Mouse (Mus musculus): ENCODE measurements around the gene Prdx6b. TPM values are rescaled to one million over a fixed set of nuclear protein-coding genes. Genes with fewer than 3 reads are reported as not detected.

Prdx6b gene
- total RNA-seq, 2 experiments from 2014 or later: not detected

GRCm38 (mm10) chr2:80325779-80326178, 33.5 kb downstream of the Prdx6b start:
- DNase-seq: no peak

DNA sequence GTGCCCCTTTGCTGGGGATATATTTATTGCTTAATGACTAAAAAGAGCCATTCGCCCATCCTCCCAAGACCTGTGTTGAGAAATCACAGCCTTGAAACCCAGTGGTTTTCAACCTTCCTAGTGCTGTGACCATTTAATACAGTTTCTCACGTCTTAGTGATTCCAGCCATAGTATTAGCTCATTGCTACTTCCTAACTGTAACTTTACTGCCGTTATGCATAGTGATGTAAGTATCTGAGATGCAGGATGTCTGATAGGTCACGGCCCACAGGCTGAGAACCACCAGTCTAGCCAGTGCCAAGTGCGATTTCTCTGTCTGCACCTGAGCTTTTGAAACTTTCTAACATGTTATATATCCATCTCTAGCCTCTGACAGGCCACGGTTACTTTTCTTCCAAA, 35.0 kb downstream of the Prdx6b start:
- no peak for DNase-seq

DNA sequence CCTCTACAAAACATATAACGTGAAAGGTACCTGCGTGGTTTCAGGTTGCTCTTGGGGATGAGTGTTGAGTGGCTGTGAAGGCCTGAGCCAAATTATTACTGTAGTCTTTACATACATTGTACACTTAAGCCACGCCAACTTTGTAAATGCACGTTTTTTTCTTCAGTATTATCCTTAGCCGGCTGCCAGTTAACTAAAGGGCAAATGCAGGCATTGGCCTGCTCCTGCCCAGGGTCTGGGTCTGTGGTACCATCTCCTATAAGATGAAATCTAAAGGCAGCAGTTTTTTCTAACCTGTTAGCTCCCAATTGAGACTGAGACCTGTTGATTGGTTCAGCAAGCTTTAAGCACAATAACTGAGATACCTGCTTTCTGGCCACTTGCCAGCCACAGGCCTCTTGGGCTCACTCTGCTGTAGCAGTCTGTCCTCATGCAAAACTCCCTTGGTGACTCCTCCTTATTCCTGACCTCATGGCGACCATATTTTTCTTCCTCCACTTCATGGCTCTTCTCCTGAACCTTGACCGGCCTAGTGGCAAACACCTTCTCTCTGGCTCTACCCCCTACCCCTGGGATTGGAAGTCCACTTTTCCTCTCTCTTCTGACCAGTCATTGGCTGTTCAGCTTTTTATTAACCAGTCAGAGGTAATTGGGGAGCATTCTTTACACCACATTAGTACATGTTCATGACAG, 36.8 kb downstream of the Prdx6b start:
- DNase-seq: no peak

DNA sequence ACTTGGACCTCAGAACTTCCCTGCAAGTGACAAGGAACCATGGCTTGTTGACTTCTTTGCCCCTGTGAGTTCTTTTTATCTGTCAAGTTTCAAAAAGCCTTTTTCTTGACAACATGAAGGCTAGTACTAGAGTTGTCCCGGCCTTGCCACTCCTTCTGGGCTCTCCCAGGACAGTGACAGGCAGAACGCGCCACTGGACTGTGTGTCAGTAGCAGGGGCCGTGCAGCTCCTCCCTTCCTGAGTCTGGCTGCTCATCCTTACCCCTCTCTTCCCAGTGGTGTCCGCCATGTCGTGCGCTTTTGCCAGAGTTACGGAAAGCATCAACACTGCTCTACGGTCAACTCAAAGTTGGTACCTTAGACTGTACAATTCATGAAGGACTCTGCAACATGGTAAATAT, 48.3 kb downstream of the Prdx6b start:
- no peak for DNase-seq

Other genes starting within 250 kb of the Prdx6b start
- 10 to 100 TPM; 13.0 to 23.8 TPM for gene Pde1a, start 163.0 kb upstream of the Prdx6b start, total RNA-seq (2021)
- gene Dnajc10, start 23.0 kb downstream of the Prdx6b start, total RNA-seq (2021): 10 to 100 TPM; 52.2 to 54.8 TPM
- 100 to 1,000 TPM in 1 of 2 experiments, 1 to 10 TPM in 1; 5.2 to 304 TPM for gene Frzb, start 155.2 kb downstream of the Prdx6b start, total RNA-seq (2021)